In genomic region chr4:104448199-104448598, GRCm38 (mm10) we compare ENCODE assay signal across 23 mouse cellular contexts.
"Had no signal": no experiment of that assay in that cellular context is flagged by ENCODE, and none has a peak within 500 bp of the region (broad histone marks: within the 10 kb centered on the region; RNA-seq: fewer than 3 reads in every experiment).

No protein-coding gene starts in this region.

- H3K4me3 ChIP-seq: embryonic facial prominence, embryonic 10.5 days; embryonic facial prominence, embryonic 12.5 days; embryonic facial prominence, embryonic 13.5 days; embryonic facial prominence, embryonic 15.5 days; erythroblast, embryonic 14.5 days; forebrain, embryonic 10.5 days; forebrain, embryonic 12.5 days; forebrain, embryonic 13.5 days; forebrain, embryonic 15.5 days; gastrocnemius, adult 2 months; heart, adult 2 months; heart, embryonic 10.5 days had no signal

- H3K4me1 ChIP-seq: embryonic facial prominence, embryonic 15.5 days; heart, embryonic 10.5 days had no signal

- DNase-seq: cerebellum, adult 9-11 months; cerebellum, postnatal 10 days; cerebellum, postnatal 14 days; embryo, embryonic 11 days; forebrain, postnatal 0 days; gastrocnemius, adult 2 months; gastrocnemius, postnatal 10 days; gastrocnemius, postnatal 14 days; gastrocnemius, postnatal 25 days; gastrocnemius, postnatal 36 days; heart, adult 11 months; heart, adult 18-20 months; heart, adult 2 months had no signal

- H3K27me3 ChIP-seq: embryonic facial prominence, embryonic 12.5 days; embryonic facial prominence, embryonic 13.5 days; embryonic facial prominence, embryonic 15.5 days; forebrain, embryonic 12.5 days; forebrain, embryonic 13.5 days; forebrain, embryonic 15.5 days had no signal

- H3K27ac ChIP-seq: embryonic facial prominence, embryonic 10.5 days; embryonic facial prominence, embryonic 12.5 days; embryonic facial prominence, embryonic 13.5 days; embryonic facial prominence, embryonic 15.5 days; forebrain, embryonic 10.5 days; forebrain, embryonic 12.5 days; forebrain, embryonic 13.5 days; forebrain, embryonic 15.5 days; gastrocnemius, adult 2 months; heart, adult 2 months; heart, embryonic 10.5 days had no signal
